Mouse (Mus musculus): ENCODE measurements around the gene Zfhx3. TPM values are rescaled to one million over a fixed set of nuclear protein-coding genes. Genes with fewer than 3 reads are reported as not detected.

Zfhx3 gene
- polyA plus RNA-seq, 2 experiments, result 14.4 to 26.1 TPM

GRCm38 (mm10) chr8:108693841-108694240 lies 751.4 kb downstream of the Zfhx3 start:
- WGBS, result 60% methylated on average over 5 of the region's 5 CpGs
- no peak for DNase-seq (ENCODE audit: low spot score)
- ATAC-seq (ENCODE audit: low FRiP score, low read depth), result no peak
- H3K4me1 ChIP-seq (ENCODE audit: control insufficient read depth, insufficient read depth, low read length), result peaks cover 47% of the 10 kb centered on the region
- no peak overlapping the region for H3K9ac ChIP-seq (ENCODE audit: low read depth, low read length, severe bottlenecking)
- H3K27ac ChIP-seq (replicated peaks; ENCODE audit: low read depth, low read length), result no peak overlapping the region
- TF ChIP-seq POLR2A (IDR thresholded peaks at IDR 0.05; ENCODE audit: borderline replicate concordance, extremely low read depth, insufficient read depth, insufficient read length), result no peak
- H3K27me3 ChIP-seq (ENCODE audit: control insufficient read depth, insufficient read depth, low read length), result peaks cover 31% of the 10 kb centered on the region; the same call in 1 of the 2 replicates
- no peak overlapping the region for H3K4me2 ChIP-seq (replicated peaks; ENCODE audit: low read depth, low read length, severe bottlenecking)
- no peaks in the 10 kb centered on the region for H3K36me3 ChIP-seq (ENCODE audit: control insufficient read depth, insufficient read depth, low read length)
- no peaks in the 10 kb centered on the region for H3K9me3 ChIP-seq (ENCODE audit: control insufficient read depth, low read length)
- no peak overlapping the region for H3K4me3 ChIP-seq (replicated peaks; ENCODE audit: low read length)

DNA sequence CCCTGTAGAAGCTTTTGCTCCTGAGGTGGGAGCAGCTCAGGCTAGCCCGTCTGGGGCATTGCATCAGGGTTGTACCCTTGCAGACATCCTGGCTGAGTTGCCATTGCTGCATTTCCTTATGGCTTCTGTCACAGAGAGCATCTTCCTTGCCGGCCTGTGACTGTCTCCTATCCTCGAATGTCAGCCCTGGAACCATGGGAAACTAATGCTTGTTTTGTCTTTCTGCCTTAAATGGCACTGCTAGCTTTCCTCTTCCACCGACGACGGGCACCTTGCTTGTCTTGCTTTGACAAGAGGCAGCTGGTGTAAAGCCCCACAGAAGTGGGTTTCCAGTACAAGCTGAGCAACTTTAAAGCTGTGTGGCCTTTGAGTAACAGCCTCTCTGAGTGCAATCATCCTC lies 752.1 kb downstream of the Zfhx3 start:
- H3K27ac ChIP-seq (replicated peaks; ENCODE audit: low read depth, low read length), result no peak overlapping the region
- no peaks in the 10 kb centered on the region for H3K36me3 ChIP-seq (ENCODE audit: control insufficient read depth, insufficient read depth, low read length)
- peaks cover 50% of the 10 kb centered on the region for H3K4me1 ChIP-seq (ENCODE audit: control insufficient read depth, insufficient read depth, low read length)
- DNase-seq (ENCODE audit: low spot score) (no peak), ATAC-seq (ENCODE audit: low FRiP score, low read depth) (no peak)
- no peak overlapping the region; the same call in 1 of the 2 replicates for H3K4me2 ChIP-seq (replicated peaks; ENCODE audit: low read depth, low read length, severe bottlenecking)
- no peak overlapping the region for H3K4me3 ChIP-seq (replicated peaks; ENCODE audit: low read length)
- TF ChIP-seq POLR2A (IDR thresholded peaks at IDR 0.05; ENCODE audit: borderline replicate concordance, extremely low read depth, insufficient read depth, insufficient read length), result no peak
- 52% methylated on average over 6 of the region's 6 CpGs for WGBS
- H3K9ac ChIP-seq (ENCODE audit: low read depth, low read length, severe bottlenecking), result no peak overlapping the region
- H3K27me3 ChIP-seq (ENCODE audit: control insufficient read depth, insufficient read depth, low read length), result peaks cover 34% of the 10 kb centered on the region
- no peaks in the 10 kb centered on the region for H3K9me3 ChIP-seq (ENCODE audit: control insufficient read depth, low read length)

- H3K4me1 ChIP-seq (ENCODE audit: control insufficient read depth, insufficient read depth, low read length), result peaks cover 55% of the 10 kb centered on the region
These were observed 752.9 kb downstream of the Zfhx3 start for GRCm38 (mm10) chr8:108695242-108695880.

DNA sequence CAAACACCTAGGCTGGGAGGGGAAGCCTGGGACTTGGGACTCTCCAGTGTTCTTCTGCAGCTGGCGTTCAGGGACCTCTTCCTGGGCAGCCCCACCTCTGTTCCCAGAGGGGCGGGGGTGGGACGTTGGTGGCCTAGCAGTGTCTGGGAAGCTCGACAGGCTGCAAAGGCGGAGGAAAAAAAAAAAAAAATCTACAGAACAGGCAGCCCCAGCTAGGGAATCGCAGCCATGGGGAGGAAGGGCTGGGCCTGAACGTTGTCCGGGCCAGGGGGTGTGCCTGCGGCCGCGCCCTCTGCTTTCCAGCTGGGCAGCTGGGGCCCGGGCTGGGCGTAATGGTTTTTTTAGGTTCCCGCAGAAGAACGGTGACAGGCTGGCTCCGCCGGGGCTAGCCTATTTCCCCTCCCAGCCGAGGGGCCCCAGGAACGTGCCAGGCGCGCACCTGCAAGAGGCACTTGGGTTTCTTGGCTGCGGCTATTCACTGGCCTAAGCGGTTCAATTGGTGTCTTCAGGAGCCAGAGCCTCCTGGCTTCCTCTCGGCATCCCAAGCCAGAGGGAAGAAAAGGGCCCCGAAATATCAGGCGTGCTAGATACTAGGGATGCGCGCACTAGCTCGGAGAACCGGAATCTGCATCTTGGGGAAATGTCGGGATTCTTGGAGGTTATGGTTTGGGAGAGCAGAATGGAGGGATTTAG lies 753.6 kb downstream of the Zfhx3 start:
- Histone ChIP-seq H3K4me1 (ENCODE audit: control insufficient read depth, insufficient read depth, low read length) (peaks cover 52% of the 10 kb centered on the region), H3K27me3 (ENCODE audit: control insufficient read depth, insufficient read depth, low read length) (peaks cover 42% of the 10 kb centered on the region)
- ATAC-seq (ENCODE audit: low FRiP score, low read depth), result peak; percentile 31

More at GRCm38 (mm10) chr8:108695242-108695880, 752.9 kb downstream of the Zfhx3 start:
- TF ChIP-seq POLR2A (IDR thresholded peaks at IDR 0.05; ENCODE audit: borderline replicate concordance, extremely low read depth, insufficient read depth, insufficient read length), result no peak
- DNase-seq (ENCODE audit: low spot score) (peak; percentile 10), ATAC-seq (ENCODE audit: low FRiP score, low read depth) (no peak)
- Histone ChIP-seq H3K4me2 (replicated peaks; ENCODE audit: low read depth, low read length, severe bottlenecking) (peak overlapping the region; percentile 65), H3K4me3 (replicated peaks; ENCODE audit: low read length) (peak overlapping the region; percentile 37), H3K9me3 (ENCODE audit: control insufficient read depth, low read length) (no peaks in the 10 kb centered on the region), H3K9ac (ENCODE audit: low read depth, low read length, severe bottlenecking) (peak overlapping the region; percentile 55), H3K27me3 (ENCODE audit: control insufficient read depth, insufficient read depth, low read length) (peaks cover 40% of the 10 kb centered on the region), H3K27ac (replicated peaks; ENCODE audit: low read depth, low read length) (peak overlapping the region; percentile 75), H3K36me3 (ENCODE audit: control insufficient read depth, insufficient read depth, low read length) (no peaks in the 10 kb centered on the region)
- 5% methylated on average over 32 of the region's 32 CpGs for WGBS

DNA sequence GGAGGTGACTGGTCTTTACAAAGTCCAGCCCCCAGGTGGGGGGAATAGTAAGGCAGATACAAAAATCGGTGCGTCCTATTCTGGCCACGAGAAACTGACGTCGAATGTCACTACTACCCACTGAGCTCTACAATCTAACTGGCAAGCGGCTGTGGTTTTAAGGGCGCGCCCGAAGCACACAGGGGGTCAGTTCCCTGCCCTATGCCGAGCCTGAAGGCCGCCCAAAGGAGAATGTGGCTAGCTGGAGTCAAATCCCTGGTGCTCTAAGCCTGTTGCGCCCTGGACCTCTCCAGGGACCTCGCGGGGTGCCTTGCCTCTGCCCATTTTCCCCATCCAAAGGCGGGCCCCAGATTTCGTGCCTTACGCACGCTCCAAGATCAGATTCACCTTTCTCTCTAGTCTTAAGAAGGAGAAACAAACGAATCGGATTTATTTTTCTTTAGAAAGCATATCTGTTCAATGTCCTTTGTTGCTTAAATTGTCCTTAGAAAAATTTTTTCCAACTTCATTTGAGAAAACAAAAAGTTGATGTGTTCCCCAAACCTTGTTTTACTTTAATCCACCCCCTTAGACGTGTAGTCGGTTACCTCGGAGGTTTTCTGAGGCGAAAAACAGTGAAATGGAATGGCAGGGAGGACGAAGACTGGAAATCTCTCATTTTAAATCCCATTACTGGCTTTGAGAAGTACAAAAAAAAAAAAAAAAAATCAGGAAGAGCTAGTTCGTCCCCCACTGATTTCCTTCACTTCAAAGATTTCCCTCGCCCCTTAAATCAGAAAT lies 754.4 kb downstream of the Zfhx3 start:
- H3K27ac ChIP-seq (replicated peaks; ENCODE audit: low read depth, low read length), result peak overlapping the region; percentile 75
- H3K27me3 ChIP-seq (ENCODE audit: control insufficient read depth, insufficient read depth, low read length), result peaks cover 46% of the 10 kb centered on the region
- H3K36me3 ChIP-seq (ENCODE audit: control insufficient read depth, insufficient read depth, low read length), result no peaks in the 10 kb centered on the region
- TF ChIP-seq POLR2A (IDR thresholded peaks at IDR 0.05; ENCODE audit: borderline replicate concordance, extremely low read depth, insufficient read depth, insufficient read length), result no peak
- no peaks in the 10 kb centered on the region for H3K9me3 ChIP-seq (ENCODE audit: control insufficient read depth, low read length)
- H3K4me3 ChIP-seq (replicated peaks; ENCODE audit: low read length), result peak overlapping the region; percentile 37
- H3K9ac ChIP-seq (ENCODE audit: low read depth, low read length, severe bottlenecking), result peak overlapping the region; percentile 55
- 3% methylated on average over 27 of the region's 27 CpGs for WGBS
- peak overlapping the region; percentile 65 for H3K4me2 ChIP-seq (replicated peaks; ENCODE audit: low read depth, low read length, severe bottlenecking)
- no peak for ATAC-seq (ENCODE audit: low FRiP score, low read depth)
- peak; percentile 4 for DNase-seq (ENCODE audit: low spot score)
- peaks cover 45% of the 10 kb centered on the region for H3K4me1 ChIP-seq (ENCODE audit: control insufficient read depth, insufficient read depth, low read length)

More for the DNA sequence above, 753.6 kb downstream of the Zfhx3 start:
- no peaks in the 10 kb centered on the region for H3K36me3 ChIP-seq (ENCODE audit: control insufficient read depth, insufficient read depth, low read length)
- H3K4me2 ChIP-seq (replicated peaks; ENCODE audit: low read depth, low read length, severe bottlenecking), result peak overlapping the region; percentile 65
- TF ChIP-seq POLR2A (IDR thresholded peaks at IDR 0.05; ENCODE audit: borderline replicate concordance, extremely low read depth, insufficient read depth, insufficient read length), result no peak
- WGBS, result 1% methylated on average over 29 of the region's 31 CpGs
- no peaks in the 10 kb centered on the region for H3K9me3 ChIP-seq (ENCODE audit: control insufficient read depth, low read length)
- peak overlapping the region; percentile 75 for H3K27ac ChIP-seq (replicated peaks; ENCODE audit: low read depth, low read length)
- H3K9ac ChIP-seq (ENCODE audit: low read depth, low read length, severe bottlenecking), result peak overlapping the region; percentile 55
- DNase-seq (ENCODE audit: low spot score), result peak; percentile 25
- peak overlapping the region; percentile 37 for H3K4me3 ChIP-seq (replicated peaks; ENCODE audit: low read length)
